Mouse (Mus musculus) CD8-positive naive resting alpha-beta T cell, adult 2 months (primary cell): ENCODE data around the gene Masp1.

Source experiments
- DNase-seq, 2 experiments: peaks; one replicate each; pipeline ENCODE4 v3.0.0; 2022; ENCODE audit warnings: low read depth in 2 of 2, low spot score in 2 of 2

Gene Masp1

DNA sequence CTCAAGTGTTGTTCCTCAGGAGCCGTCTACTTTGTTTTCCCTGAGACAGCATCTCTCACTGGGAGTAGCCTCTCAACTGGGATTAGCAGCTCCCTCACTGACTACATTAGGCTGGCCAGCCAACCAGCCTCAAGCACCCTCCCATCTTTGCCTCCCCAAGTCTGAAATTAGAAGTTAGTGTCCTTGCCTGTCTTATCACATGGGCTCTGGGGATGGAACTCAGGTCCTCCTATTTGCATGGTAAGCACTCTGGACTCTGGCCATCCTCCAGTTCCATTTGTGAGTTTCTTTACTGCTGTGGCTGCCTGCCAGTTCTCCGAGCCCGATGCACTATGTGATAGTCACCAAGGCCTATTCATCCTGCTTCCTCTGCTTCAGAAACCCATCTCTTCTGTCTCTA lies 4.8 kb downstream of the Masp1 start:
- DNase-seq = no peak

DNA sequence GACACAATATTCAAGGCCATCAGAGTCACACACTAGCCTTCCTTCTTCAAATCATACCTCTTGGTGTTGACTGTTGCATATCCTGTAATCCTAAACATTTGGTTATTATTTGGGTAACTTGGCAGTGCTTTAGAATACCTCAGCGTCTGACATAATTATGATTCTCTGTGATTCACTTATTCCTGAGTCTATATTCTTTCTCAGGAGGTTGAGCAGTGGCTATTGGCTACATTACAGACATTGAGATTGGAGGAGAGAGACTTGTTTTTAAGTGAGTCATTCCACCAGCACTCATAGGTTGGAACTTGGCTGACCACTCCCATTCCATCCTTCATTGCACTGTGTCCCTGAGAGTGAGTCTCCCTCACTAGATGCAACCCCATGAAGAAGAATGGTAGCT lies 7.2 kb downstream of the Masp1 start:
- DNase-seq = no peak

DNA sequence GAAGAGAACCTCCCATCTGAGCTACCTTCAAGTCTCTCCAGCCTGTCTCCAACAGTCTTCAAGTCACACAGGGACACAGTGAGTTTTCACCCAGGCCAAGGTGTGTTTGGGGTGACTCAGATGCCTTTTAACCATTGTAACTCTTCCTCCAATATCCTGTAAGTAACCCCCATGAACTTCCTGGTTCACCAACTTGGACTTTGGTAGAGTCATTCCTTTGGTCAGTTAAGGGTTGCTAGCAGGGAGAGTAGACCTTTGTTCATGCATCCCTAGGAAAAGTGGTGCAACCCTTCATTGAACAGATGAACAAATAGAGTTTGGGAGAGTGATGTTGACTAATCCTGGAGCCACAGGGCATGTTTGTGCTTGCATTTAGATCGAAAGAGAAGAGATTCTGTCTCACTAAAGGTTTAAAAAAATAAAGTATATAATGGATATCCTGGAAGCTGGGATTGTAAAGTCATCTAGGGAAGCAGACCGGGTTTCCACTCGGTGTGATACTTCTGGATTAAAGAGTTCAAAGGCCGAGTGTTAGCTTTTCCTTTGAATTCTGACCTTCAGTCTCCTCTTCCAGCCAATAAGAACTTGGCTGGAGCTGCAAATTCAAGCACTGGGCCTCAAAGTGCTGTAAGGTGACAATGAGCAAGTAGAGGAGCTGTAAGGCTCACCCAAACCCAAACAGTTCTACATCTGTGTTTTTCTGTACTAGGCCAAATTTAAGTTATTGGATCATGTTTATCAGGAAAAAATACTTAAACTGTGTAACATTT lies 9.3 kb downstream of the Masp1 start:
- DNase-seq = no peak

DNA sequence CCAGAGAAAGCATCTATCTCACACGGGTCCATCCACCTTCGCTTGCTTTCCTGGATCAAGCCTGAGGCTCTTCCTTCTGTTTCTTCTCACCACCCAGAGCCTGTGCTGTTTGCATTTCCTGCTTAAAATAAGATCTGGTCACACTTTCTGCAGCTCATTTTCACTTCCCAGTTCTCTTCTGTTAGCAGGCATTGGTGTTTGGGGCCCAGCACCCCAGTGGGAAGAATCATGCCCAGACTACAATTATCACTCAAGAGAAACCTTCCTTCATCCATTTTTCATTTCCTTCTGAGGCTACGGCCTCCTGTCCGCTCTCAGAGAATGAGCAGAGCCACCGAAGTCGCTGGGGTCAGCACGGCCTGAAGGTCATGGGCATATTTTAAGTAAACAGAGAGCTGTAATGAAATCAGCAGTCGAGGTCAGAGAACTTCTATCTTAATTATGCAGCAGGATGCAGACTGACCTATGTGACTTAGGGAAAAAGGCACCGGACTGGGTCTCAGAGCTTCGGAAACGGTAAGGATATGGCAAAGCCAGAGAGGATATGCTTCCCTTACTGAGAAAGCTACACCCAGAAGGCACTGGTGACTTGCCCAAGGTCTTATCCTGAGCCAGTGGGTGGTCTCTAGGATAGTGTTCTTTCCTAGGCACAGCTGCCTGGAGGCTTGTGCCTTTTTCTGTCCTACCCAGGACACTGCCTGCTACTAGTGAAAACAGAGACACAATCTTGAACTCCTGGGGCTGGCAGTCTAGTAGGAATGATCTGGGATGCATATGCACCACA lies 14.5 kb downstream of the Masp1 start:
- no peak for DNase-seq

DNA sequence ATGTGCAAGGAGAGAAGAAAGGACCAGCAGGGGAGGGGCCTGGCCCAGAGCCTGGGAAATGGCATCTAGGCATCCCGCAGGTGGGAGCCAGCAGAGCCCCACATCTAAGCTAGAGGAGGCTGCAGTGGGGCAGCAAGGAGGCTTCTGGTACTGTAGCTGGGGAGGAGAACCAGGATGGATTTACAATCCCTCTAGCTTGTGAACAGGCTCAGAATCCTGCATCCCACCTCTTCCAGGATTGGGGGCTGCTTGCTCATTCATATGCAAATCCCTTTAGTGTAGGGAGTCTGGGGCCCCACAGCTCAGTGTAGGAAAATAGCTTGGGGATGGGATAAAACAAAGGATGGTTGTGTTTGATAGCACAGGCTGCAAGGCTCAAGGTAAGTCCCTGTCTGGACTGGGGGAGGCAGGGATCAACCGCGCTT lies 16.3 kb downstream of the Masp1 start:
- no peak for DNase-seq

DNA sequence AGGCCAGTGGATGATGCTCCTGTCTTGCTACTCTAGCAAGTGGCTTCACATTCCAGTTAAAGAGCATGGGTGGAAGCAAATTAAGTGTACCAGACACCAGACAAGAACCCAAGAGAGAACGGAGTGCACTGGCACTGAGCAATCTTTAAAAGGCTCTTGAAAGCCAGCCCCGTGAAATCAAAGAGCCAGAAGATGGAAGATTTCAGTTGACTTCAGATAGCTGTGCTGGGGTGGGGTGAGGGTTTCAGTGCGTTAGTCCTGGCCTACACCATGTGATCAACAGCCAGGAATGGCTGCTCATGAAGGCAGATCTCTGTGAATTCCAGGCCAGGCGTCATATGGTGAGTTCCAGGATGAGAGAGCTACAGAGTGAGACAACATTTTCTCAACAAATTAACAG lies 17.3 kb downstream of the Masp1 start:
- DNase-seq = no peak

DNA sequence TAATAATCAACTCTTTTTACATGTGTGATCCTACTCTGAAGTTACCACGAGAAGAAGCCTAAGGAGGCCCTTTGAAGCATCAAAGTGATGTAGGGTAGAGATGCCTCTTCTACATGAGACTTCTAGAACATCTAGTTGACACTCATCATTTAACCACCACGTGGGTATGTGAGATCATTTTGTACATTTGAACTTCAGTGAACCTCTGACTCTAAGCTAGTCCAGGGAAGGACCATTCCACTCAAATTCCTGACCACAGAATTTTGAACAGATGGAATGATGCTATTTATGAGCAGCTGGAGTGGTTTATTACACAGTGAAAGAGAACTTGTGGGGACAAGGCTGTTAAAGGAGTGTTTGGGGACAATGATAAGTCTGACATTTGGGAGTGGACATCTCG lies 18.1 kb downstream of the Masp1 start:
- no peak for DNase-seq

DNA sequence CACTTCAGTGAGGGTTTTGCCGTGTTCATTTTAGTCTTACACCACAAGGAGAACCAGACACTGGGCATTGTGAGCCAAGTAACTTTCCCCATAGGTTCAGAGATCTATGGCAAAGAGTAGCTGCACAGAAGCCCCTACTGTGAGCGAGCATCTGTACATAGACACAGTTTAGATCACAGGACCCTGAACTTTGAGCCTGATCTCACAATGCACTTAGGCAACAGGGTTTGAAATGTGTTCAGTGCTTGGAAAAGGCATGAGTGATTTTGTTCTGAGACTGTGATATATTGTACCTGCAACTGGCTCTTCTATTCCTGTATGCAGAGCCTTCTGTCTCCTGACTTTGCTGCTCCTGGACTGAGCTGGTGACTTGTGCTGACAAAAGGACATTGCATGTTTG lies 19.3 kb downstream of the Masp1 start:
- DNase-seq = no peak

DNA sequence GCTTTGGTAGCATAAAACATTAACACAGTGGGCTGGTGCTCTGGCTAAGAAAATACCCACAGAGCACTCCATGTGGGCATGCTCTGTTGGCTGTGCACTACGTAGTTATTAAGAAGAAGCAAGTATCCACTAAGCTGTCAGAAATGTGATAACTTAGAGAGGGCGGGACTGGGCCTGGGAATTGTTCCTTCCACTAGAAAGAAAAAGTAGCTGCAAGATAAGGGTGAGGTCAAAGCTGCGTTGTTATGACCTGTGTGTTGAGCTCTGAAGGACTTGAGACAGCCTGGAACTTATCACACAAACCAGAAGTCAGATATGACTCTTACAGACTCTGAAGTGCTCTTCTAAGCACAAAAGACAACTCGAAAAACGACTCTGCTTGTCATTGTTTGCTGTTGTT lies 20.1 kb downstream of the Masp1 start:
- DNase-seq = no peak

DNA sequence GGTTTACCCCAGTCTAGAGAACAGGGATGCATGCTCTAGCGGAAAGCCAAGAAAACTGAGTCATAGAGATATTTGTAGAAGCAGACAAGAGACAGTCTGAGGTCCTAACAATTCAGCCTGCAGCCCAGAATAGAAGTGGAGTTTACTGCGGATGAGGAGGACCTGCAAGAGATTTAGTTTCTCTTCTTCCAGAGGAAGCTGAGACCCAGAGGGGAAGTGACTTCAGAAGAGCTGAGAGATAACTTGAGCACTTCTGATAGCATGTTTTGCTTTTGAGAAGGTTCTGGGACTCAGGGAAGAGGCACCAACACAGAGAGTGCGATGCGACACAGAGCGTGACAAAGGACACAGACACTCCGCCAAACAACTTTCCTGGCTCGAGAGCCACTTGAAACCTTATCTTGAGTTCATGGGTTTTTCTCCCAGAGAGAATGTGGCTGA lies 21.9 kb downstream of the Masp1 start:
- DNase-seq = no peak

DNA sequence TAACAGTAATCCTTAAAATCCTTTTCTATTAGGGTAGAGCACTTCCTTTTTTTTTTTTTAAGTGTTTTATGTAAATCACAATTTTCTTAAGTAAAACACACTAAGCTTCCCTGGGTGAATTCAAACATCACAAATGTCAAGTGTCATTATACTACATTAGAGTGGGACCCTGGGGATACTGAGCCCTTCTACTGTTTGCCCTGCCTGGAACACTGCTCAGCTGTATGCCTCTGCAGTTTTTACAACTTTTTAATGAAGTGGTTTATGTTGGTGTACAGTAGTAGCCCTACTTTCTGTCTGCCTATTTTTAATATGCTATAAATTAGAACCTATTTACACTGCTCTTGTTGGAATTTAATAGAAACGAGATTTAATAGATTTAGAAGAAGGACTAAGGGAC lies 22.7 kb downstream of the Masp1 start:
- DNase-seq = no peak

DNA sequence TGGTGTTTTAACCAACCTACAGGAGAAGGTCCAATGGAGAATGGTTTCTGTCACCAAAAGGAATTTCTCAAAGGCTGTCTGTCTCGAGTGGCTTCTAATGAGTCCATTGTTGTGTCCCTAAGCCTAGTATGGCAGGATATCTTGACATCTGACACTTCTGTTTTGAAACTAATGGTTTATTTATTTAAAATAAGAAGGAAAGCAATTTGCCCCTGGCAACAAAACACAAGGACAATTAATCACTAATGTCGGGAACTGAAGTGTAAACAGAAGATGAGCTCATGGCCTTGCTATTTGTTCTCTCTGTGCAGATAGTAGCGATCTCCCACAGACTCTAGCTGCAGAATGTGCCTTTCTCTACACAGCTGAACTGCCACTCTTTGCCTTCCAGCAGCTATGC lies 23.2 kb downstream of the Masp1 start:
- no peak for DNase-seq

DNA sequence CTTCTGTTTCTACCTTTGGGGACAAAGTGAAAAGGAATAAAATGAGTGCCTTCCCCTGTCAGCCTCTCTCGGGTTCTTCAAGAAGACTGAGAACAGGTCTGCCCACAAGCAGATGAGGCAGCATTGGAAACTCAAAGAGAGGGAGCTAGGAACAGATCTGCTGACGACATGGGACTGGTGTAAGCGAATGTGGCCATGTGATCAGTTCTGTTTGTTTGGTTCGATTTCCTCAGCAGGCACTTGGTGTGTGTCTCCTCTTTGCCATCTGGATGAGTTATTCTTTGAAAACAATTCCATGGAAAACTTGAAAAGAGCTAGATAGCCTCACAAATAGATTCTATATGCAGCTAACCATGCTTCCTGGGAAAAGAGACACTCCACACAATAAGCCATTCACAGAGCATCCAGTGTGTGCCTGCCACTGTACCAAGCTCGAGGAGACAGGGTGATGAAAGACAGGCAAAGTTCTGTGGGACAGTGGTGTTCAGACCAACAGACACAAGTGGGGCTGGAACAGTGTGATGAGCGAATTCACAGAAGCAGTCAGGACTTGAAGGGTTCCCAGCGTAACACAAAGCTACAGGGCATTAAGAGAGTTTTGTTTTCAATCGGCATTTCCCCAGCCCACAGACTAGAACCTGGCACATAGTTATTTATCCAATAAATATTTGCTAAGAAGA lies 24.2 kb downstream of the Masp1 start:
- no peak for DNase-seq

DNA sequence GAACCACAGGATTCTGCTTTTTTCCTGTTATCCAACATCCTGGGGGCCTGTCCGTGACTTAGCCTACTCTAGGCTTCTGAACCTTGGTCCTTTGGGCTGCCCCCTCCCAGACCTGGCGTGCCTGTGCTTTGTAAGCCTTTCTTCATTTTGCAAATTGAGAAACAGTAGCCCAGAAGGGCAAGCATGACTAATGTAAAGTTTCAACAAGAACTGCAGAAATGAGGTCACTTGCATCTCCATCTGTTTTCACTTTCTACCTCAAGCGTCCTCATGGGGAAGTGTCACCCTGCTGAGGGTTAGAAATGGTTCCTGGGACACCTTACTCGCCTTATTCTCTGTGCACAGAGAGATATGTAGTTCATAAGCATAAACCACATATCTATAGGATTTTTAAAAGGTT lies 27.8 kb downstream of the Masp1 start:
- no peak for DNase-seq

DNA sequence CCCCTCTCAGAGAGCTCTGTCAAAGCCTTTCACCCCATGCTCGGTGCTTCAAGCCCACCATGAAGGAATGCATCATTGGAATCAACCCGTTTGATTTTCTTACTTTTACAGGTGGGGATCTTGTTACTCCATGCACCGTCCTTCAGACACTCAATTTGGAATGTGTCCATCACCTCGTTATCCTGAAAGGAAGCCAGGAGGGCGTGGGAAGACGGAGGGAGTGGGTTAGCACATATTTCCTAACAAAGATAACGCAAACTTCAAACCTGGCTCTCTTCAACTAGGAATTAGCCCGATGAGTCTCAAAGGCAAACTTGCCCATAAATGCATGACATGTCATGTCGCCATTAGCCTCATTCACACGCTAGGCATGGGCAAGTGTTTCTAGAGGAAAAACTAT lies 37.3 kb downstream of the Masp1 start:
- no peak for DNase-seq

DNA sequence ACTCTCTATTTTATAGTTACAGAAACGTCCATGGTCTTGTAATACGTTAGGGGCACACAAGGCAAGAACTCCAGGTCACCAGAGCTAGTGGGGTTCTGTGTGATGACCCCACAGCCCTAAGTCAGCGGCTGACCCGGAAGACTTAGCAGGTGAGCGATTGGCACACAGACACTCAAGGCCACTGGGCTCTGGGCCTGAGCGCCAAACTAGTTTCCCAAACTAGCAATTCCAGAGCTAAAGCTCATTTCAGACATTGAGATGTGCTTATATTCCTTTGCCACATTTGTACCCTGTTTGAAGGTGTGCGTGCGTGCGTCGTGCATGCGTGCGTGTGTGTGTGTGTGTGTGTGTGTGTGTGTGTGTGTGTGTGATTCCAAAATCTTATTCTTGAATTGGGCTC lies 37.8 kb downstream of the Masp1 start:
- no peak for DNase-seq

DNA sequence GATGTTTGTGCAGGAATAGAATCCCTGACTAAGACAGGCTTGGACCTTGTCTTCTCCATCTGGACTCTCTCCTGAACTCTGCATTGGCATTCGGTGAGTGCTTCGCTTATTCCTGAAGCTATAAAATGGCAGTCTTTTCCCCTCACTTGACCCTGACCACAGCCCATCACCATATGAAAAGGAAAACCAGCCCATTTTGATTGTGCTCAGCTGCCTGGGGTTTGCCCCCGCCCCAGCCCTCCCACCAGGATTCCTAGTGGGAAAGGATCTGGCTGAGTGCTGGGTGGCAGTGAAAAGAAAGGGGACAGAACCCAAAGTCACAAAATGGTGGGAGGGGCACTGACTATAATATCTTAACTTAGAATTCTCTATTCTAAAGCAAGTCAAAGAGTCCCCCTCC lies 38.4 kb downstream of the Masp1 start:
- no peak for DNase-seq

DNA sequence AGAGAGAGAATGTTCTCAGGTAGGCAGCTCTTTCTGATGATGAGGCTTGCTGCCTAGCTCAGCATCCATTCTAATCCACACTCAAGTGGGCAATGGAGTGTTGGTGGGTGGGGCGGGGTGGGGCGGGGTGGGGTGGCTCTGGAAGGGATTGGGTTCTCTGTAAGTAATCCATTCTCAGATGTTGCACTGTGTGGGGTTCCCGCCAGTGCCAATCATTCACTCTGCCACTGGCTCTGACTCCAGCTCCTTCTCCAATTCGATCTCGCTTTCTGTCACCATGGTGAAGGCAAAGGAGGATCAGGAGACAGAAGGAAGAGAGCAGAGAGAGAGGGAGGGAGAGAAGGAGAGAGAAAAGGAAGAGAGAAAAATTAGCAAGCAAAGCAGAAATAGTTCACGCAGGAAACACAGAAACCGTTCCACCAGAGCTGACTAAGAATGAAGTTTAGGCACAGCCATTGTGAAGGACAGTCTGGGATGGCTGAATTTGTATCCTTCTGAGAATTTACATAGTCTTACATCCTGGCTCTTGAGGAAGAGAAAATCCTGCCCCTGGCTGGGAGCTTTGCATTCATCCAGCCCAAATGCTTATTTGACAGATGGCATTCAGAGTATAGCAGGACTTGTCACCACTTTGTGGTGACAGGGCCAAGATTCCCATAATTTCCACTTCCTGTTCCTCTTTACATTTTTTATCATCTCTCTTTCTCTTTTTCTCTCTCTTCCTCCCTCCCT lies 40.6 kb downstream of the Masp1 start:
- no peak for DNase-seq

DNA sequence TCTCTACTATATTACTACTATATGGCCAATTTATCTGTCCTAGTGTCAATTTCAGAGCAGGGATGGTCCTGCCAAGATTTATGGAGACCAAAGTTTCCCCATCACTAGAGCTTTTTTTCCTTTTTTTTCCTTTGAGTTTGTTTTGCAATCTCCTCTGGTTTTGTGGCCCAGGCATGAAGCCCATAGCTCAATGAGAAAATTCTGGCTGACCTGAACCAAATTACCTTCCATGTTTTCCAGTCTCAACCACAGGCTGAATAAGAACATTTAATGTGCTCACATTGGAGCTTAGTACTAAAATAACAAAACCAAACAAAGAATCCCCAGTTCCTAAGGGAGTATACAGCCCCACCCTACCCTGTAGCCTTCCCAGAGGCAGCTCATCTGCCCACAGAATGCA lies 44.0 kb downstream of the Masp1 start:
- no peak for DNase-seq

DNA sequence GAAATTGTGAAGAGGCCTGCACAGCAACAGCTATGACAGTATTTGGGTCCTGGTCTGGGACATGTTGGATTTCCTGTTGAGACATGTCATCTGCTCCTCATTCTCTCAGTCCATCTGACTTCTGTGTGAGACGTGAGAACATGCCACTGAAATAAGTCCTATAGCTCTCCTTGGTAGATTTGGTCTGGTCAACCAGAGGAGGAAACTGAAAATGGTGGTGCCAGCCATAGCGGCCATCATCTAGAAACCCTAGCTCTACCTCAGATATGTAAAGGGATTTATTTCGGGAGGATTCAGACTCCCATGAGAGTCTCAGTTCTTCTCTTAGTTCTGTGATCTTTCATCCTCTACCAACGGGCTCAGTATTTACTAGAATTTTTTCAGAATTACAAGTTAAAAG lies 45.0 kb downstream of the Masp1 start:
- DNase-seq = no peak

DNA sequence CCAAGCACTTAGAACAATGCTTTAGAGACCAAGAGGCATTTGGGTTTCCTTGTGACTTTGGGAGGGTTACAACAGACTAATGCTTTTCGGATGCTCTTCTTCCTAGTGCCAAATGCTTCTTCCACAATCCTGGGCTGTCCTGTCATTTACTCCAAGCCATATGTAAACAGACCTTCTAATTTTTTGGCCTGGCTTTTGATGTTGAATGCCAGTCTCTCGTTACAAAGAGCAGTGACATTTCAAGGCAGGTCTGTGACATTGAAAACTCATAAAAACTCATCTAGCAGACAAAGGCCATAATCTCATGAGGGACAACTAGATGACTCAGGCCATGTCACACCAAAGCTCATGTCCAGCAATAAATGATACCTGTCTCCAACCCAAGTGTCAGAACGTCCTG lies 48.6 kb downstream of the Masp1 start:
- no peak for DNase-seq

DNA sequence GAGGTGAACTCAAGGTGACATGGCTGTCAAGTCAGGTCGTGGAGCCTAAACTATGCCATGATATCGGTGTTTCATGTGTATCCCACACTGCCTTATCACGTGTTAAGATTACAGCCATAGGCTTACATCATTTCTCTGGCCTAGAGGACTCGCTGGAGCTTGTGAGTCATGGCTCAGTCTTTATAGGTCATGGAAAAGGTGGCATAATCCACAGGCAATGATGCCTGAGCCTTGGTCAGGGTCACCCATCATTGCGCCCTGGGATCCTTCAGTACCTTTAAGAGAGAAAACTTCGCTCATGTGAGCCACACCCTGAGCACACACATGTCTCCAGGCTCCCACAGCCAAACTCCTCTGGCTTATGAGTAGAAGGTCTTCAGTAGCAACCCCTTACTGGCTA lies 49.1 kb downstream of the Masp1 start:
- no peak for DNase-seq
